Mouse (Mus musculus) R1 (cell line): ENCODE measurements at regions not wholly inside any gene's neighbourhood (a gene's known extent, or its start where the extent isn't known, plus 50 kb on each side); places are given as distances from the start of the nearest gene placed in this dataset.

Experiments
- DNase-seq: peaks from one replicate; pipeline ENCODE4 v3.0.0-alpha.2; 2018; ENCODE audit warnings: low read depth, low spot score

DNA sequence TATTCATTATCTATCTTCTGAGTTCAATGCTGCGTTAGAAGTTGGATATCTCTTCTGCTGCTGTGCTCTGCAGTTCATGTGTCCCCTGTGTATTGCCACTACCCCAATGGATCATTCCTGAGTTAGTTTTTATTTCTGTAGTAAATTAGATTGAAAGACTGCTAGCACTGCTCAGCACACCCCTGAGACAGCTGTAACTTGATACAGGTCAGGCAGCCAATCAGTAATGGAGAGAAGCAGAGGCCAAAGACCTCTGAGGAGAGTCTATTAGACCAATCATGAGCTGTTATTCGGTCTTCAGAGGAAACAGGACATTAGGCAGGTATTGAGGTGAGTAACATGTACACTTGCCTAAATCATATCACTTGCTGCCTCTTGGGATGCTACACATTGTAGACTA lies 837.5 kb upstream of the Chordc1 start:
- DNase-seq, result no peak

DNA sequence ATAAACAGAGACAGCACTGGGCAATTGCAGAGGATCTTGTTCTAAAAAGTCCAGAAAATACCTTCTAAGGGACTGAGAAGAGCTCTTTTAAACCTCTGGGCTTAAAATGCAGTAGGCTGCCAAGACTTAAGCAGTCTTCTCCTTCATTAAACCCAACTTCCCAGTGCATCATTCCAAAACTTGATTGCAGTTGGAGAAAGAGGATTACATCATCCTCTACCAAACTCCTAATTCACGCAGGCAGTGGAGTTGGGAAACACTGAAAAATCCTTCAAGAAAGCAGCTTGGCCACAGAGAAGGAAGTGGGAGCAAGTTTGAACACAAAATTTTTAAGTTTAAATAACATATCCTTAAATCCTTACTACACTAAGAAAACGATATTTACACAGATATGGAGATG lies 825.5 kb upstream of the Chordc1 start:
- no peak for DNase-seq

GRCm38 (mm10) chr9:17484701-17485422 lies 807.1 kb upstream of the Chordc1 start:
- DNase-seq, result no peak

- DNase-seq, result no peak
Measured at GRCm38 (mm10) chr9:17500161-17500756, 791.7 kb upstream of the Chordc1 start.

DNA sequence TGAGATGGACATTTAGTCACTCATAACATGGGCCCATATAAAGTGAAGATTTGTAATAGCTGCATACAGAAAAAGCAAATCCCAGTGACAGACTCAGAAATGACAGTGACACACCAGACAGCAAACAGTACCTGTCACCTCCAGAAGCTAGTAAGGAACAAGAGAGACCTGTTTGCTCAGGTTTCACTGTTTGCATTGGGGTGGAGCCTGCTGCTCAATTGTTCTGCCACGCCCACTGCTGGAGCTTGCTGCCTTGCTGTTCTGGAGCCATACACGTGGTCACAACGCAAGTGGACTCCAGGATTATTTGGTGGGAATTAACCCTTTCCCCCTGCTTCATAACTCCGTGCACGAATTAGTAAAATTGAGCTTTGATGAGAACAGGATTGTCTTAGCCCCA lies 783.2 kb upstream of the Chordc1 start:
- DNase-seq, result peak; percentile 68

GRCm38 (mm10) chr9:17556186-17556585 lies 735.7 kb upstream of the Chordc1 start:
- DNase-seq, result peak; percentile 88

- peak; percentile 95 for DNase-seq
Measured at GRCm38 (mm10) chr9:17557611-17558370, 734.1 kb upstream of the Chordc1 start.

DNA sequence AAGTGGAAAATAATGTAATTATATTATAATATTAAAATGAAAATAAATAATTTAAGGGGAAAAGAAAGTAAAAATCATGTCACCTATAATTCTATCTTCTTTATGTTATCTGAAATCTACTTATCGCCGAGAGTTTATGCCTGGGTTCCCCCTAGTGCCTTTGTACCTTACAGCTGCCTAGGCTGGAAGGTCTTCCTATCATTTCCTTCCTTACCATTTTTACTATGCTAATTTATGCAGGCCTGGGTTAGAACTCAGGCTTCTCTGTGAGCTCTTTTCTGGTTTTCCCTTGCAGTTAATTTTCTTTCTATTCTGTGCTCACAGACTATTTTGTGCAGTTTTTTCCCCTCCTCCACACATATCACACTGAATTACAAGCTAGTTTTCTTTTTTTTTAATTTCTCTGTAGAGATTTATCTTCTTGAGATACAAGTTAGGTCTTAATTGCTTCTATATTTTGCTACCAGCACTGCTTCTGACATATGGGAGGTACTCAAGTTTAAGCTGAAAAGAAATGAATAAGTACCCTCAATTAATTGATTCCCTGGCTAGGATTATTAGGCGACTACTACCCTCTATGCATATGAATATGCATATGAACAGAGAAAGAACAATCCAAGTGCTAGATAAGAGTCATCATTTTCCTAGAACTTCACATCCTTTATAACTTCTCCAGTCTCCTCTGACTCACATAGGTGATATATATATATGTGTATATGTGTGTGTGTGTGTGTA lies 724.0 kb upstream of the Chordc1 start:
- no peak for DNase-seq

- DNase-seq, result no peak
Measured at GRCm38 (mm10) chr9:17587558-17587957, 704.4 kb upstream of the Chordc1 start.

DNA sequence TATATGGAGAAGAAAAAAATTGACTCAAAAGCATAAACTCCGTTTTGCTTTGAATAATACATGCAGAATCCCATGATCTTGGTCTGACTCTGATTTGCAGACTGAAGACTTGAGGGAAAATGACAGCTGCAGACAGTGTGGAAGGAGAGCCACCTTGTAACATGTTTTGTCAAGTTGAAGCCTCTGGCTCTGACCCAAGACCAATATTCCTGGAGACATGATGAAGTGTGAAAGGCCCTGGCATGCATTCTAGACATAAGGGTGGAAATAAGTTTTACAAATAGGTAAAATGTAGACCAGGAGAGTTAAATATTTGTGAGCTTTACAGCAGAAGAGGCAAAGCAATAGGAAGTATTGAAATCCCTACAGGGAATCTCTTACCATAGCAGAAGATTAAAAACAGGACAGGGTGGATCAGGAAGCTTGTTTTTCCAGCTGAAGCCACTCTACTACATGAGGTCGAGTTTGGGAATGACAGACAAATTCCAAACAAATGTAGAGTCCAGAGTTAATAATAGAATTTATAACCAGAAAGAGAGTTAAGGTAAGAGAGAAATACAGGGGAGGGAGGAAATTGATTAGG lies 703.9 kb upstream of the Chordc1 start:
- no peak for DNase-seq

DNA sequence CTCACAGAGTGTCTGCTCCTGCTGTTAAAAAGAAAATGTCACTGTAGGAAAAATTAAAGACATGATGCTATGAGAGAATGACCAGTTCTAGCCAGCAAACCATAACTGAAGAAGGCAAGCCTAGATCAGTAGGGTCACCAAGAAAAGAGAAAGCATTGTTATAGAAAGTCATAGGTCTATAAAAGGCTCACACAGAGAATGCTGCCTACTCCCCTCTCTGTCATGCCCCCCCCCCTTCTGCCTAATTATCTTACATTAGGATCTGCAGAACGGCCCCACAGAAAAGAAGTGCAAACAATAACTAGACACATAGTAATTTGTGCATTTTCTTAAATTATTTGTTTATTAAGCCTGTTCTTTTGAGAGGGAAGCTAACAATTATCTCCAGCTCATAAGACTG lies 680.8 kb upstream of the Chordc1 start:
- DNase-seq, result no peak

DNA sequence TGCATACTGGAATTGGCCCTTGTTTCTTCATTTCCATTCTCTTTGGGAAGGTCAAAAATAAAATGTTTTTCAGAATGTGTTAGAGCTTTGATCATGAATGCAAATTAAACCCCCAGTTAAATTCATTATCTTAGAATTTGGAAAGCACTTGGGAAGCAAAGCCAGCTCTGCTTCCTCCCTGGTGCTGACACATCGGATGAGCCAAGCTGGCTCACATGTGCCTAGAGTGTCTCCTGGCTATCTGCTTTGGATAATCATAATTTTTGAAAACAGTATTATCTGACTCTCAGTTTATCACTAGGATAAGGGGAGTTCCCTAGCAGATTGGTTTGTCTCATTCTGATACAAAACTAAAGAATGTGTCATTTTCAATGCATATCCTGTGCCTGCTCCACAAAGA lies 649.4 kb upstream of the Chordc1 start:
- no peak for DNase-seq

DNA sequence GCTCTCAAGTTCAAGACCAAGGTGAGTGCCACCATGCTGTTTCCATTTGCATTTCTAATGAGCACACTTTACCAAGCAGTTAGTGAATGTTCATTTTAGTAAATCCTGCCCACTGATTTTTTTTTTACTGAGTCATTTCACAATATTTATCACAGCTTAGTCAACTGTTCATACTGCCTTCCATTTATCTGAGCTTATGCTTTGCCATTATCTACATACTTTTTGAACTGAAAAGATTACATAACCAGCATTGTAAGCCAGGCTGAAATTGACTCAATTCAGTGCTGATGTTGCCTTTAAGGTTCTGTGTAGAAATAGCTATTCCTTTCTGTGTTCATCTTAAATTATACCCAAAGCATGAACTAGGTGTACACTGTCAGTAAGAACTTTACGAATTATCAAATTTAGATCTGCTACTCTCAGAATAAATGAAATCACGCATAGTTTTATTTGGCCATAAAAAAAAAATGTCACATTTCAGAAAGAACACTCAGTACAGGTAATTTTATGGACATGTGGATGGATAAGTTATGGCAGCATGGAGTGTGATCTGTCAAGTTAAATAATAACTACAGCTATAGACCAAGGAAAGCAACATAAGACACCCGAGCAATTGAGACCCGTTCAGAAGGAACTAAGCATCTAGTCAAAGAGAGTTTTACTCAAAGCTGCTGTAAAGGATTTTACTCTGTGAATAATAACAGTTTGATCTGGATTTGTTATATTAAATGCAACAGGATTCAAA lies 645.9 kb upstream of the Chordc1 start:
- no peak for DNase-seq

DNA sequence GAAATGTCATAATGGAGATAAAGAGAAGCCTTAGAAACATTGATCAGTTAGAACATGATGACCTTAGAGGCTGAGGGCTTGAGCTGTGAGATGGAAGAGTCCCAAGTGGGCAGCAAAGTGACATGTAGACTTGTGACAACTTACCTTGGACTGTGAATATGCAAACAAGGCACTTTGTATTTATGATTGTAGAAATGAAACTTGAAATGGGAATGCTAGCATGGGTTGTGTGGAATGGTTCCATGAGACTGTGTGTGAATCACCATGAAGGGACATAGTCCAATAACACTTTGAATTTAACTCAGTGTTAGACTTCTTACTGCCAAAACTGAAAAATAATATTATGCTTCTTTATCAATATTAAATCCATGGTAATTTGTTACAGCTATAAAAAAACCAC lies 638.1 kb upstream of the Chordc1 start:
- no peak for DNase-seq

GRCm38 (mm10) chr9:17664113-17664512 lies 627.8 kb upstream of the Chordc1 start:
- DNase-seq, result no peak

- DNase-seq, result no peak
Measured at GRCm38 (mm10) chr9:17668260-17668659, 623.7 kb upstream of the Chordc1 start.

DNA sequence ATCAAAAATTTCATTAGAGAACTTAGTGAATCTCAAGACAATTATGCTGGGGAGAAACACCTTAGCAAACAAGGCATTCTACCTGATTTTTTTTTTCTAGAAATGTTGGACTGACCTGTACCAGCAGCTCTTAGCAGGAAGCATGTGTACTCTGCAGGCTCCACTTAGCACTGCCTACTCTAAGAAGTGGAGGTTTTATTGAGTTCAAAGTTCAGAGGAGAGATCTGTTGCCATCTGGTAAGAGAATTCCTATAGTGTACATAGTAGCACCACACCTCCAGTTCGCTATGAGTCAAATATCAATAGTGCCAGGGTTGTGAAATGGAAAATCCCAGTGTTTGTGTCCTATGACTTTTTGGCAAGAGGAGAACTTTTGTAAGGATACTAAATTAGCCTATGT lies 616.4 kb upstream of the Chordc1 start:
- DNase-seq, result no peak
